Mouse (Mus musculus) heart, adult 2 months (tissue): Measurements from ENCODE around the gene Gucy2c.

Source experiments
- CTCF ChIP-seq: fragments of 200-600 bp; IDR thresholded peaks from 2 replicates; pipeline ENCODE4 v1.8.1; 2022; ENCODE audit warnings: antibody characterized with exemption, mild to moderate bottlenecking, moderate library complexity
- POLR2A ChIP-seq: fragments of 200-500 bp; IDR thresholded peaks from 2 replicates; pipeline ENCODE4 v1.6.1; 2011; ENCODE audit warnings: mild to moderate bottlenecking, low read depth, low read length, control low read depth; ENCODE audit not compliant: insufficient read depth

DNA sequence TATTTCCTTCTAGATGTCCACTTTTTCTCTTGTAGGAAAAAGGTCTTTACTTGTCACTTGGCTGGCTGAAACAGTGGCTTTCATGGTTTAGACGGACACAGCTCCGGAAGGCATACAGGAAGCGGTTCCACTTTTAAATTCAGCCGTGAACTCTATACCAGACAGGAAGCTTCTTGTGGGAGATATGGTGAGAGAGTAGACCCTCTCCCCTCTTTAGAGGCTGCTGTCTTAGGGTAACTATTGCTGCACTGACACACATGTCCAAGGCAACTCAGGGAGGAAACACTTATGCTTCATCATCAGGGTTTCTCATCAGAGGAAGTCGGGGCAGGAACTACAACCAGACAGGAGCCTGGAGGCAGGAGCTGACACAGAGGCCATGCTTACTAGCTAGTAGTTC is 36.0 kb downstream of the Gucy2c start:
- TF ChIP-seq CTCF (no peak), POLR2A (no peak)
